Mouse (Mus musculus) left cerebral cortex, postnatal 25 days (tissue): ENCODE data around the gene Rsph3b. TPM values are rescaled to one million over a fixed set of nuclear protein-coding genes. Genes with fewer than 3 reads are reported as not detected.
"Not testable (repeated sequence)": the region's sequence is repeated elsewhere in the genome, so short reads cannot be mapped to it uniquely, and the experiment has no call there.

Source experiments
- DNase-seq, 2 experiments: peaks; one replicate each; pipeline ENCODE4 v3.0.0; 2022; ENCODE audit warnings: low spot score in 2 of 2, mixed read lengths in 1 of 2
- intact Hi-C: fragments of 180-260 bp; cut with DNase I; formaldehyde crosslinking; loops from one replicate; pipeline ENCODE4 v1.15.1; 2025
- total RNA-seq, 2 experiments: library from RNA; stranded (reverse); gene quantifications; 2 replicates each; pipeline ENCODE4 v1.2.3; 2021

Gene Rsph3b
- total RNA-seq, result 10 to 100 TPM; 31.3 to 32.3 TPM

DNA sequence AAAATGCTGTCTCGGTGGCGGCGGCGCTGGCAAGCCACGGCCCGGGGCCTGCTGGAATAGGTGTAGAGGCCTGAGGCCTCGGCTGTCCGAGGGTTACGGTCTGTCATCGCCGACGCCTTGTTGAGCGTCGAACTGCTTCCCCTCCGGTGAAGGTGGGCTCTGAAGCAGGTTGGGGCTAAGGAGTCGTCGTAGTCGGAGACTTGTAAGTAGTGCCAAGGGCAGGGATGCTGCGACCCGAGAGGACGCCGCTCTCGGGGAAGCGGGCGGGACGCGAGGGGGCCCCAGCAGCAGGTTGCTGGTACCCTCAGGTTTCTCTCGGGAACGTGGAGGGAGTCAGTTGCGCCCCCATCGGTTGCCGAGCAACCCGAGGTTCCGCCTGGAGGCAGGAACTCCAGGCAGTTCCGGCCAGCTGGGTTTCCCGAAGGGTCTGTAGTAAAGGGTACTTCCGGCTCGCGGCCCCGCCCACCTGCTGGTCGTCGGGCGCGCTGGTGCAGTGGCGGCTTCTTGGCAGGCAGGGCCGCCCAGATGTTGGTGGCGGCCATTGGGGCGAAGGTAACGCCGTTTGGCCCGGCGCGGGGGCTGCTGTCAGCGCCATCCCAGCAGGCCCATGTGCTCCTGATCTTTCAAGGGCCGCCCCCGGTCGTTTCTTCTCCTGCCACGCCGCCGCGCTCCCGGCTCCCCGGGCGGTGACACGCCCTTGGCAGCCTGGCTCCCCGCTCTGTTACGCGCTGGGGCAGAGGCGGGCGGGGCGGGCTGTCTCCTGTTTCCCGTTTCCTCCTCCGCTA lies at the start of gene Rsph3b:
Gene Rsph3b, minus strand, starts transcription at position 699 of the 785 bp plus-strand sequence.
- peak; percentile 86 to 88 for DNase-seq
- intact Hi-C loops, result not testable (repeated sequence)

DNA sequence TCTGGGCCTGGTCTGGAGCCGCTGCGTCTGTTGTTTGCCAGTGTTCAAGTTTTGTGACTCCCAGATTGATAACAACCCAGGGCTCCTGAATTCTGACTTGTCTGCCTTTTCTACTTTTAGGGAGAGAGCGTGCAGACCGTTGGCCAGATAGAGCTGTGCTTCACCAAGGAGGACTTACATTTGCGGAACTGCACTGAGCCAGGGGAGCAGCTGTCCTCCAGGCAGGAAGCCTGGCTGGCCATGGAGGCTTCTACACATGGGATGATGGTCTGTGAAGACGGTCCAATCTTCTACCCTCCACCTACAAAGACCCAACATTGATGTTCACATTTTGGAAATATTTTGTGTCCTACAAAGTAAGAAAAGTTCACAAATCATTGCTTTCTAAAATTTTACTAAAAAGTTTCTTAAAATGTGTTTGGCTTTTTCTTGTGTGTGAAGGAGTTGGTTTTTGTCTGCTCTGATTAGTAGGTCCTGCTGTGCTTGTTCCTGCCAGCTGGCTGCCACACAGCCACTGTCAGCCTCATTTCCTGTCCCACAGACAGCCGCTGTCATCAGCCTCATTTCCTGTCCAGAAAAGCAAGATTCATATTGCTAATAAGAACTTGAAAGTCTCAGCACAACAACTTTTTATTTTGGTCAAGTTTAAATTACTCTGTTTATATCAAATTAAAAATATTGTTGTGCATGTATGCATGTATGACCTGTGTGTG lies 49.5 kb upstream of the Rsph3b start:
- intact Hi-C loops, DNase-seq: not testable (repeated sequence)

DNA sequence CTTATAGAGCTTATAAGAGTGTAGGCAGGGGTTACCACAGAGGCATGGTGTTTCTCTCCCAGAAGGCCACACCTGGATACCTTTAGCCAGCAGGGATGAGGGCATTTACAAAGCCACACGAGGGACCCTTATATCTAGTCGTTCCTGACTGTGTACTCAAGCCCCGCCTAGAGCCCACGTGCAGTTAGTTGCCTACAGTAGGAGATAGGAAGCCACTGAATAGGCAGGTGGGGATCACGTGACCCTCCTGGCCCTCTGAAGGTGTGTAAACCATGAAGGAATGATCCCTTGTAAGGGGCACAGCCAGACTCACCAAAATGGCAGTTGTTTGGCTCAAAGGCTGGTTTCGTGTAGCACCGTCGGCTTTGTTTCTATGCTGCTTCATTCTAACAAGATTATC lies 48.3 kb upstream of the Rsph3b start:
- intact Hi-C loops, result not testable (repeated sequence)

DNA sequence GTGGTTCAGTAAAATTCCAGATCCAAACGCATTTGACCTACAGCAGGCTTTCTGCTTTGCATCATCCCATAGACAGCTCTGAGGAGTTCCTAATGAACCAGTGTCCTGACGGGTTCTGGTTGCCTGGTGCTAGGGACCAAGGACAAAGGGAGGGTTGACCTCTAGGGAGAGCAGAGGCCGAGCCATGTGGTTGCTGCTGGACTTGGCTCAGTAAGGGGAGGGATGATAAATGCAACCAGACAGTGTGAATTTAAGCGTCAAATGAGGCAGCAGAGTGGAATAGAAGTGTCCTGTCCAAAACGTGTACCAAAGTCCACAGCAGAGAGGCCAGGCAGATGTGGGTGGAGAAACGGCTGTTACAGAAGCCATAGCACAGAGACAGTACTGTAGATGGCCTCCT lies 47.0 kb upstream of the Rsph3b start:
- intact Hi-C loops, result not testable (repeated sequence)

More for the DNA sequence above, 48.3 kb upstream of the Rsph3b start:
- not testable (repeated sequence) for DNase-seq

DNA sequence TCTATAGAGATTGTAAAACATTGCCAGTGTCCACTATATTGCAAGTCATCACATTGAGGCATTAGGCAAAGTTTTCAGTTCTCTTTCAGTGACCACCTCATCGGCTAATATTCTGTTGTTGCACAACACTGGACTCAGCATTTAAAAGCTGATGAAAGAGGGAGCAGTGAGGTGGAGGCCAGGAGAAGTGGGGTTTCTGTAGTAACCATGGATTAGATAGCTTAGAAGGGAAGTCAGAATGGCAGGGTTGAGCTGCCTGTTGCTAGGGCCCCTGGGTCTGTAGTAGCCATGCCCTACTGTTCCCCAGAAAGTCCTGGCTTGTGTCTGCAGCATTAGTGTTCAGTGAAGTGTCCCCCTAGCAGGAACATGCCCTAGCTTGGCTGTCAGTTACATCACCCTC lies 37.6 kb upstream of the Rsph3b start:
- DNase-seq, intact Hi-C loops: not testable (repeated sequence)

More for the DNA sequence above, 47.0 kb upstream of the Rsph3b start:
- DNase-seq, result not testable (repeated sequence)

DNA sequence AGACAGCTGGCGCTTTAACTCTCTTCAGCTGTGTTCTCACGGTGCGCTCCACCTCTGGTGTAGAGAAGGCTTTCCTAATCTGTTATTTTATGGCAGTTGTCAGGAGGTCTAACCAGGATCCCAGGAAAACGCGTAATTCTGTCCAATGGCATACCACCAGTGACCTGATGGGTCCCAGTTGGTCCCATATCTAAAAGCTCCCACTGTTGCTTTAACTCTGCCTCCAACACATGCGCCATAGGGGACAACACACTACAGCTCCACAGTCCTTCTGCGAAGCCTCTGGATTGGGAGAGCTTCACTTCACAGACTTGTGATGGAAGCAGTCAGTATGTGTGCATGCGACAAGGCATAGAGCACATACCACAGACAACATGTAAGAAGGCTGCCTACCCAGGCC lies 31.7 kb upstream of the Rsph3b start:
- intact Hi-C loops, DNase-seq: not testable (repeated sequence)

DNA sequence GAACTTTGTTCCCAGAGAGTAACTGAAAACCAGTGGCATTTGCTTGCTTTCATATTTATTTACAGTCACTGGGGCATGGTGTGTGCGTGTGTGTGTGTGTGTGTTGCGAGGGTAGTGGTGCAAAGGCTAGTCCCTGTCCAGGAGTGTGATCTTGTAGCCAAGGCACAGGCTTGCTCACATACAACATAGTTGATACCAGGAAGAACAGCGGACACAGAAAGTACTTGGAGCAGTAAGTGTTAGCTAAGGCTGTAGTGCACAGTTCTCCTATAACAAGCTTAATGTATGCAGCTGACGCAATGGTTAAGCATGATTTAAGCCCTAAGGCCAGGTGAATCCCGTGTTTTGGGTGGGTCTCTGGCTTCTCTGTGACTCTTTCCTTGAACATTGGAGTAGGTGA lies 30.9 kb upstream of the Rsph3b start:
- DNase-seq, intact Hi-C loops: not testable (repeated sequence)

DNA sequence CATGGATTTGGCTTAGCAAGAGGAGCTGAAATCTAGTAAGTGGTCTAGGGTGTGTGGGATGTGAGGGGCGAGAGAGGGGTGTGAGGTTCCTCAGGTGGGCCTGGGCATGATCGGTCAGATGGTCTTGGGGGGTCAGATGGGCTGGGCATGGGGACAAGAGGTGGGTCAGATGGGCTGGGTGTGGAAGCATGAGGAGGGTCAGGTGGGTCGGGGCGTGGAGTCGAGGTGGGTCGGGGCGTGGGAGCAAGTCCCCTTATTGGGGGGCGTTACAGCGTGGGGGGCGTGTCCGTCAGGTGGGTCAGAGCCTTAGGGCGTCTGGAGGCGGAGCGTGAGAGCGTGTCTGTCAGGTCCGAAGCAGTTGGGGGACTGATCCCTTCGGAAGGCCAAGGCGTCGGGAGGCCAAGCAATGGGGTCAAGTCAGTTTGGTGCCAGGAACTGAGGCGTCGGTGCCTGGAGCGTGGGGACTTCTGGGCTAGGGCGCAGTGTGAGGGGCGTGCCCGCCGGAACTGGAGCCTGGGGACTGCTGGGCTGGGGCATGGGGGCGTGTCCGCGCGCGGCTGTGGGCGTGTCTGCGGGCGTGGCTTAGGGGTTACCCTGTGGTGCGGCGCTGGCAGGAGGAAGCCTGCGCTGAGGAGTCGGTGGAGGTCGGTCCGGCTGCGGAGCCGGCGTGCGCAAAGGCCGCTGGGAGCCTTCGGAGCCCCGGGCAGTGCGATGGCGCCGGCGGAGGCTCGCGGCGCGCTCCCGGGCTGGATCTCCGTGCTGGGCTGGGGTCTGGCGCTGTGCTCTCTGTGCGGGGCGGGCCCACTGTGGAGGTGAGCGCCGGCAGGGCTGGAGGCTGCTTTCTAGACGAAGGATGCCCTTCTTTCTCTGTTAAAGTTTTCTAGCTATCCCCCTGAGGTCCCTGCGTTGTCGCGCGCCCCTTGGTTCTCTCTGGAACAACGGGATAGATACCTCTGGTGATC lies 30.1 kb upstream of the Rsph3b start, which contains the start of gene Gm49721:
Gene Gm49721, plus strand, starts transcription at position 618 of the 962 bp plus-strand sequence.
- intact Hi-C loops, result not testable (repeated sequence)
- peak; percentile 48 to 57 for DNase-seq

DNA sequence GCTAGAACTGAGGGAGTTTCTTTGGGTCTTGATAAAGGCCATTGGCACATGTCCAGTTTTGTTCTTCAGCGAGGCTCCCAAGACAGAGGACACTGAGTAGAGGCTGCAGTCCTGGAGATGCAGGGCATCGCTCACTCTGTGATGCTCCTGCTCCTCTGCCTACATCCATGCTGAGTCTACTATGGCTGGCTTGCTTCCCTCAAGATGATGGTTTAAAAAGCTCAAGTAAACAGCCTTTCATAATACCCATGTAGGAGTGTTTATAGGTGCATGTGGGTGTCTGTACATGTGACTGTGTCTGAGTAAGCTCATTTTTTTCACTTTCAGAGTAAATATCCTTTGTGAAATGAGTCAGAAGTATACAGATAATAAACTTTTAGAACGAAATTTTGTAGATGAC lies 26.5 kb upstream of the Rsph3b start:
- DNase-seq, intact Hi-C loops: not testable (repeated sequence)

DNA sequence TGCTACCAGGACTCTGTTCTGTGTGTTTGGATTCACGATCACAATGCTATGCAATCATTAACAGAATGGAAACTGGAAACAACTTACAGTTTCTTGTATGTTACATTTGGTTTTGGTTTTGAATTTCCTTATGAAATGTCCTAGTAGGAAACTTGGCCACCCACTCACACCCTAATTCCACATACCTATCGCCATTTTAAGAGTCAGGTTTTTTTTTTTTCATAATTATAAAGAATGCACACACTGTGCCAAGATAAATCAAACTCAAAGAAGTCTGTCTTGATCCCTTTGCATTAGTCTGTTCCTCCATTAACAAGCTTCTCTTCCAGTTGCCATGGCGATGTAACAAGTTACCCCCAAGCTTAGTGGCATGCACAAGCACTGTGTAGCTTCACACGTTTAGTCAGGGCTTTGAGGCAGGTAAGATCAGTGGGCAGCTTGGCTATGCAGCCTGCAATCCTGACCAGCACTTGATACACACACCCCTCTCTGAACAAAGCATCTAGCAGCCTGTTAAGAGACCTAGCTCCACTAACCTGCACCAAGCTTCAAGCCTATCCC lies 24.4 kb upstream of the Rsph3b start:
- DNase-seq, intact Hi-C loops: not testable (repeated sequence)

DNA sequence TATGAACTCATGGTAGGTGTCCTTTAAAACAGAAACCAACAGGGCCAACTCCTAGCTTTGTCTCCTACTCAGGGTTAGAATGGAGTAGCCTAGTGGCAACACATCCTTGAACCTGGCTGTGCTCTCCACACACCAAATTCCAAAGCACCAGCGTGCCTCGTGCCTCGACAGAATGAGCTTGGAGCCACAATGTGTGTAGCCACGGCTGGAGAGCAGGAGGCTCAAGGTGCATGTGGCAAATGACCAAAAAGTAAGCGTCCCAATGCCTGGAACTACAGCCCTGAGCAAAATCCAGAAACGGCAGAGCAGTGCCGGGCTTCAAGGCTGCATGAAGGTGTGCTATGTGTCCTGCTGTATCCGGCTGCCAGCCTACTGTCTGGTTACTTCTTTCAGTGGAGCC lies 22.8 kb upstream of the Rsph3b start:
- DNase-seq, intact Hi-C loops: not testable (repeated sequence)

DNA sequence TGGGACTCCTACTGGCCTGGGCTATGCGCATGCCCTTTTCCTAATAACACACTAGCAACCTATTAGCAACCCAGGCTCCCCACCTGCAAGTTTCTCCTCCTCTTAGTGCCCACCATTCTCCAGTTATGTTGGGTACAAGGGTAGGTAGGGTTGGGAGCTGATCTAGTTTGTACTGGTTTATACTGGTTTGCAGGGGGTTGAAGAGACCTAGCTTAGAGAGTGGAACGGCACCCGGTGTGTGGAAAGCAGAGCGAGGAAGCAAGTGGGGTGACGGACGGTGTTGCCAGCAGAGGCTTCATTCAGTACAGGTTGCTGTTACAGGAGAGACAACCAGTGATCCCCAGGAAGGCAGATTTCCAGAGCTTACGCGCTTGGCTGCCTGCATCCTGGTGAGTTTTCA lies 21.9 kb upstream of the Rsph3b start, which contains the start of gene Rnaset2b:
Gene Rnaset2b, plus strand, starts transcription at position 301 of the 400 bp plus-strand sequence.
- DNase-seq, intact Hi-C loops: not testable (repeated sequence)

DNA sequence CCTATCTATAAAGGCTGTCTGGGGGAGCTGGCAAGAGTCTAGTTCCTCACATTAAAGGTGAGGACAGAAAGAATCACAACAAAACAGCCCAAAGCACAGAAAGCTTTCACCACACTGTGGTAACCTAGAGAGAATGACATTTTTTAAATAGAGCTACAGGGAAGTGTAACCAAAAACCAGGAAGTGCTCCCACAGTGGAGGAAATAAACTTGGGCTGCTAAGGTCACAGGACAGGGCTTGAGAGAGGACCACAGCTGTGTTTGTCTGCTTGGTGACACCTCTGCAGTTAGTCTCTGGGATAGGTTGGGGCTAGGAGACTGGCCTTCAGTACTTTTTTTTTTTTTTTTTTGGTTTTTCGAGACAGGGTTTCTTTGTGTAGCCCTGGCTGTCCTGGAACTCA lies 19.2 kb upstream of the Rsph3b start:
- intact Hi-C loops, DNase-seq: not testable (repeated sequence)

DNA sequence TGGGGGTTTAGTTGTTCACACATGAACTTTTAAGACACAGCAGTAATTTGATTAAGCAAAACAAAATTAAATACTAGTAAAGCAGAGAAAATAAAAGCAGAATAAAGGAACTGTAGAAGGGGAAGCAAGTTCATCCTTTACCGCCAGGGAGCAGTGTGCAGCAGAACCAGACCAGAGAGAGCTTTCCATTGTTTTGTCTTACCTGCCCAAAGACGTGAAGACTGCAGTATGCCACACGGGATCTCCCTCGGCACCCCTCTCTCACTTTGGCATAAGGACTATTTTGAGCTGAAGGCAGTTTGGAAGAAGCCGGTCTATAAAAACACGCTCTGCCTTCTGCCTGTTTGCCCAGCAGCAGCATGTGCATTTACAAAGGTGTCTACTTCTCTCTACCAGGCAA lies 16.9 kb upstream of the Rsph3b start:
- intact Hi-C loops, result not testable (repeated sequence)
- peak in 1 of 2 experiments; percentile 15 for DNase-seq

DNA sequence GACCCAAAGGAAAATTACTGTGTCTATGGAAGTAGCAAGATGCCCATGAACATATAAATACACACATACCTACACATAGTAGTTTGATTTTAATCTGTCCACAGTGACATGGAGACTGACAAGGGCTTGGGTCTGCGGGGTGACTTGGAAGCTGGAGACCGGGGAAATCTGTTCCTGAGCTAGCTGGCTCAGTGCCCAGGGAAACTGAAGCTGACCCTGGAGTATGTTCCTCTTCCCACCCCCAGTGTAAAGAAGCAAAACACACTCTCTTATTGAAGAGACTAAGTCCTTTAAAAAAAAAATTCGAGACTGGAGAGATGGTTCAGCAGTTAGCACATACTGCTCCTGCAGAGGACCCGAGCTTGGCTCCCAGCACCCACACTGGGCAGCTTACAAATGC lies 14.5 kb upstream of the Rsph3b start:
- intact Hi-C loops, result not testable (repeated sequence)

DNA sequence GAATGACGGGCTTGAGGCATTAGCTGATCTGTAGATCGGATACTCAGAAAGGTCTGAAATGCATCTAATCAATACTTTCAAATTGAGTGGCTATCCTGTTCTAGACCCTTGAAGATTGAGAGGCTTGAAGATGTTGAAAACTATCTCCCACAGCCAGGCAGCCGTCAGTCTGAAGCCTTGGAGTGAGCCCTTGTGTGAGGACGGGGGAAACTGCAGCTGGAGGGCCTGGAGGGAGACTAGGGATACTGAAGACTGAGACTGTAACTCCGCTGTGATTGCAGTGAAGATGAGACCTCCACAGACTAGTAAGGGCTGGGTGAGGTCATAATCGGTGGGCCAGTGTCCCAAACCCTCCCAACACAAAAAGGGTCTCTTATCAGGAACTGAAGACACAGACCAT lies 13.9 kb upstream of the Rsph3b start:
- DNase-seq, intact Hi-C loops: not testable (repeated sequence)

More for the DNA sequence above, 14.5 kb upstream of the Rsph3b start:
- DNase-seq, result not testable (repeated sequence)

DNA sequence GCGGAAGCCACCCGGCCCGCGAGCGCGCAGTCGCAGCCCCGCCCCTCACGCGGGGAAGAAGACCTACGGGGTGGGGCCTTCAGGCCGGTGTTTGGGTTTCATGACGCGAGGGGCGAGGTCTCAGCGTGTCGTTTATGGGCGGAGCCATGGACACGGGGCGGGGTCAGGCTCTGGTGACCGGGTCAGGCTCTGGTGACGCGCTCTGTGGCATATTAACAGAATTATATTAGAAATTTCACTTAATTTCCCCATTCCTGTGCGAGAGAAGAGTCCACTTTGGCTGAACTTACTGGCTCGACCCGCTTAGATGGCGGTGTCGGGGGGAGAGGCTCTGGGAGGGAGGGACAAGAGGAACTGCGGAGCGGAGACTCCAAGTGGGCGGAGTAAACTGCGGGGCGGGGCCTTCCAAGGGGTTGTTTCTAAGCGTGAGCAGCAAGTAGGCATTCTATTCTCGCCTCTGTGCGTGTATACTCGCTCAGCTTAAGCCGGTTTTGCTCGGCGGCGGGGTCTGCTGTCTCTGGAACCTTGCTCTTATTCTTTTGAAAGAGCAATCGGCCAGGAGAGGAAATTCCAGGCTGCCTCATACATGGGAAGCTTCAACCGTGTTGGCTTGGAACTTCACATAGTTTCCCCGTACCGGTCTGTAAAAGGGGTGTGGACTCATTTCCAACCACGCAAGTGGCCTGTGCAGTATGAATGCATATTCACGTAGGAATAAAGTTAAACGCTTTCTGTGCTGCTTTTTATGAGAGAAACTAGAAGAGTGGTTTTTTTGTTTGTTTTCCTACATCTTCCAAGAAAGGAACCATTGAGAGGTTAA lies 12.9 kb upstream of the Rsph3b start:
- intact Hi-C loops, result not testable (repeated sequence)
- peak; percentile 41 to 43 for DNase-seq

DNA sequence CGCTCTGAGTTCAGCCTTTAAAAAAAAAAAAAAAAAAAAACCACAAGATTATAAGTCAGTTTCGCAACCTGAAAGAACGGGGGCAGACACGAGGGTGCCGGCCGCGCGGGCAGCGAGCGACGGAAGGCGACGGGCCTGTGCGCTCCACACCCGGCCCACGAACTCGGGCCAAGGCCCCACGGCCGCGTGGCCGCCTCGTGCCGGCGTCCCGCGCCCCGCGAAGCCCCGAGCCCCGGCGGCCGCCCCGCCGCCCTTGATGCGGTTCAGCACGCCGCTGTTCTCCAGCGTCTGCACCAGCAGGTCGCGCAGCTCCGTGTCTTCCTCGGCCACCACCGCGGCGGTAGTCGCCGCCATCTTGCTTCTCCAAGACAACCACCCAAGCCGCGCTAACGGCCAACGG lies 12.3 kb upstream of the Rsph3b start, which contains the start of gene Tagap1:
Gene Tagap1, minus strand, starts transcription at position 381 of the 400 bp plus-strand sequence.
- peak; percentile 37 to 59 for DNase-seq
- intact Hi-C loops, result not testable (repeated sequence)
